Mouse (Mus musculus) midbrain, embryonic 15.5 days (tissue): Measurements from ENCODE around the gene Cd109. TPM values are rescaled to one million over a fixed set of nuclear protein-coding genes. Genes with fewer than 3 reads are reported as not detected.

ENCODE experiments used
- ATAC-seq: fragments of 200-750 bp; cut with Nextera tagmentation; replicated peaks from 2 replicates; pipeline ENCODE4 v1.8.0; 2017; ENCODE audit warnings: moderate TSS enrichment
- H3K27ac ChIP-seq: fragments of 300-500 bp; sonication (generic); 2 replicates; pipeline ENCODE4 v1.5.1; 2015; ENCODE audit warnings: mild to moderate bottlenecking, inconsistent platforms
- H3K27me3 ChIP-seq: fragments of 300-500 bp; sonication (generic); replicated peaks from 2 replicates; pipeline ENCODE4 v1.6.1; 2015; ENCODE audit warnings: inconsistent platforms
- H3K36me3 ChIP-seq: fragments of 300-500 bp; sonication (generic); replicated peaks from 2 replicates; pipeline ENCODE4 v1.6.1; 2015; ENCODE audit warnings: inconsistent platforms
- H3K4me1 ChIP-seq: fragments of 300-500 bp; sonication (generic); 2 replicates; pipeline ENCODE4 v1.6.1; 2015; ENCODE audit warnings: inconsistent platforms
- H3K4me2 ChIP-seq: fragments of 300-500 bp; sonication (generic); 2 replicates; pipeline ENCODE4 v1.6.1; 2015; ENCODE audit warnings: inconsistent platforms, mild to moderate bottlenecking, moderate library complexity
- H3K4me3 ChIP-seq: fragments of 300-500 bp; sonication (generic); 2 replicates; pipeline ENCODE4 v1.5.1; 2015; ENCODE audit warnings: mild to moderate bottlenecking, inconsistent platforms
- H3K9ac ChIP-seq: fragments of 300-500 bp; sonication (generic); 2 replicates; pipeline ENCODE4 v1.6.1; 2015; ENCODE audit warnings: mild to moderate bottlenecking, inconsistent platforms
- H3K9me3 ChIP-seq: fragments of 300-500 bp; sonication (generic); 2 replicates; pipeline ENCODE4 v1.6.1; 2016; ENCODE audit warnings: inconsistent platforms
- WGBS: fragments of 180-500 bp; shearing (Covaris S2); methylation state at CpG from one replicate; pipeline ENCODE4 v1.1.7; 2015; ENCODE audit warnings: mixed read lengths; 5-methylcytosine and 5-hydroxymethylcytosine counted together
- polyA plus RNA-seq: library from polyadenylated mRNA; unstranded; fragments of >200 nt; fragmentation: Nextera tagmentation; extraction: Ambion mirVana; gene quantifications from 2 replicates; pipeline ENCODE4 v1.2.1, GENCODE M21; 2015

Gene Cd109
- polyA plus RNA-seq: 0.92 and 1.1 TPM in 2 replicates

DNA sequence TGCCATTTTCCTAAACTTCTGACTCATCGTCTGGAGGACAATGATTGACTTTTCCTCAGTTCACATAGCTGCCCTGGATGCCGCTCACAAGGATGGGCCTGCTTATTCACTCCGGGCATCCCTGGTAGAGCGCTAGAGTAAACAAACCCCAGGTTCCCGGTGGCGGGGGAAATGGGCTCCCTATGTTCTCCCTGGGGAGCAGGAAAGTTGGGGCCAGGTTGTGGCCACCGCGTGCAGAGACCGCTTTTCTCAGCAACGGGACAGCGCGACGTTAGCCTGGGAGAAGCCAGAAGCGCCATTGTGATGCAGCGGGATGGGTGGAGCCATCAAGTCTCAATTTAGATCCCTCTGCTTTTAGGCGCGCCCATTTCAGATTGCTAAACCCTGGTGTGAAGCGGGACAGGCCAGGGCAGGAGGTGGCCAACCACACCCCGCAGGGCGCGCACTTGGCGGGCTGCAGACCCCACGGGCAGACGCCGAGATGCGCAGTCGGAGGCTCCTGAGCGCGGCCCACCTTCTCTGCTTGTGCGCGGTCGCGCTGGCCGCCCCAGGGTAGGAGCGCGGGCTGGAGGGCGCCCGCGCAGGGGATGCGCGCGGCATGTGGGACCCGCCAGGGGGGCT is at the start of gene Cd109:
Cd109 (plus strand) TSS at position 146 of the 621 bp plus-strand sequence.
- Histone ChIP-seq H3K9me3 (no peaks in the 10 kb centered on the region), H3K27me3 (no peaks in the 10 kb centered on the region), H3K27ac (no peak within 1 kb of the TSS), H3K4me2 (peak within 1 kb of the TSS; percentile 93), H3K4me1 (peaks cover 5% of the 10 kb centered on the region; the same call in 1 of the 2 replicates), H3K36me3 (no peaks in the 10 kb centered on the region), H3K4me3 (peak within 1 kb of the TSS; percentile 57), H3K9ac (peak within 1 kb of the TSS; percentile 45)
- under 1% methylated on average over 43 of the region's 43 CpGs for WGBS
- peak; percentile 88 for ATAC-seq

DNA sequence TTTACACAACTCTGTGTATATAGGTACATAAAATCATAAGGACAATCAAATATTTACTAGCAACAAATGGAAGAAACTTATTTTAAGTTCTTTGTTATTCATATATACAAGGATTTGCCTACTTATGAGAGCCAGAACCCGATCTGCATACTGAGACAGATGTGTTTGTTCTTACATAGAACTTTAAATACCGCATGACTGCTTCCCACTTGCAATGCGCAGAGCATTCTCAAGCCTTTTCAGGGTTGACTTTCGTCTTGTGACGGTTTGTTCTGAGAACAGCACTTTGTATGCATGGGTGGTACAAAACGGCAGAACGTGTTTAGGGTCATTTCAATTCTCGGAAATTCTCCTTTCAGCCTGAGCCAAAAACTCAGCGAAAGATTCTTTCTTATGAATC is 45.4 kb upstream of the Cd109 start:
- Histone ChIP-seq H3K9me3 (no peaks in the 10 kb centered on the region), H3K27me3 (no peaks in the 10 kb centered on the region), H3K4me3 (no peak overlapping the region), H3K4me2 (no peak overlapping the region), H3K36me3 (peaks cover 15% of the 10 kb centered on the region), H3K9ac (no peak overlapping the region), H3K4me1 (no peaks in the 10 kb centered on the region), H3K27ac (no peak overlapping the region)
- ATAC-seq: no peak
- 87% methylated on average over 9 of the region's 9 CpGs for WGBS

GRCm38 (mm10) chr9:78576466-78576865 is 38.9 kb upstream of the Cd109 start:
- H3K9ac ChIP-seq: no peak overlapping the region
- H3K9me3 ChIP-seq: no peaks in the 10 kb centered on the region
- peaks cover 4% of the 10 kb centered on the region; the same call in 1 of the 2 replicates for H3K4me1 ChIP-seq
- H3K4me2 ChIP-seq: no peak overlapping the region
- ATAC-seq: no peak
- H3K36me3 ChIP-seq: peaks cover 17% of the 10 kb centered on the region; the same call in 1 of the 2 replicates
- H3K4me3 ChIP-seq: no peak overlapping the region
- H3K27me3 ChIP-seq: no peaks in the 10 kb centered on the region
- WGBS: 92% methylated on average over 5 of the region's 5 CpGs
- H3K27ac ChIP-seq: no peak overlapping the region

DNA sequence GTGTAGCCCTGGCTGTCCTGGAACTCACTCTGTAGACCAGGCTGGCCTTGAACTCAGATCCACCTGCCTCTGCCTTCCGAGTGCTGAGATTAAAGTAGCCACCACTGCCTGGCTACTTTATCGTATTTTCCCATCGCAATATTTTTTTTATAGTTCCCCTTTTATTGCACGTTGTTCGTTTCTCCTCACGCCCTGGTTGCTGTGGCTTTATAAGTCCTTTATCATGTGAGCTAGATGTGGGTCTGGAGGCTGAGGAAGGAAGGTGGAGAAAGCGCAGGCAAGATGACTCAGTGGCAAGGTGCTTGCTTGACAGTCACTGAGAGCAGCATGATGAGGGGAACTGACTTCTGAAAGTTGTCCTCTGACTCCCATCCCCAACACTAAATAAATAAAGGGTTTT is 36.5 kb upstream of the Cd109 start:
- no peak for ATAC-seq
- Histone ChIP-seq H3K4me1 (peaks cover 4% of the 10 kb centered on the region; the same call in 1 of the 2 replicates), H3K9me3 (no peaks in the 10 kb centered on the region), H3K27me3 (no peaks in the 10 kb centered on the region), H3K27ac (no peak overlapping the region), H3K4me2 (no peak overlapping the region), H3K36me3 (peaks cover 17% of the 10 kb centered on the region; the same call in 1 of the 2 replicates), H3K9ac (no peak overlapping the region), H3K4me3 (no peak overlapping the region)
- WGBS: 92% methylated on average over 7 of the region's 7 CpGs

DNA sequence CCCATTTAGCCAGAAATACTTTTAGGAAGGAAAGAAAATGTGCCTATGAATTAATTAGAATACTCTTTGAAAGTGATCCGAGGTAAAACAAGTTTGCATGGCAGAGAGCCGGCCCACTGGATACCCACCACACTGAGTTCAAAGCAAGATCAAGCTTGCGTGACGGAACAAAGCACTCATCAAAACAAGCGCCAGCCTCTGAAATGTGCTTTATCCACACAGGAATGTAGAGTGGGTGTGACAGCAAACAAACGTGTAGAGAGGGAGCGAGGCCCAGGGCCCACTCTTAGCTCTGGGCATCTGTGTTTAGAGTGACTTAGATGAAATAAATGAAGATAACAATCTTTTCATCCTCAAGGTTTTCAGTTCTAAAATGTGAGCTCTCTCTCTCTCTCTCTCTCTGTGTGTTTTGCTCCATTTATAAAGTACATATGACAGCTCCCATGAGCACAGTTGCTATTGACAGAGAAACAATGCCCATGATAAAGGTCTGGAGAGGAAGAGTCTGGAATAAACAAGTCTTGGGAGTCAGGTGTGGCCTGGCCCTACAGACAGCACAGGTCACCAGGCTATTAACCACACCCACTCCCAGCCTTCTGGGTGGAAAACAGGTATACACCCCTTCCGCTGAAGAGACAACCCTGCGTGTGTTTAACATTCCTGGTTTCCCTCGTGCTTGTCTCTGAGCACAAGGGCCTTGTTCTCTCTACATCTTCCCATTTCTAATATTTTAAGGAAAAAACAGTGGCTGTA is 35.5 kb upstream of the Cd109 start:
- peak; percentile 46; the same call in 1 of the 2 replicates for ATAC-seq
- H3K36me3 ChIP-seq: peaks cover 14% of the 10 kb centered on the region; the same call in 1 of the 2 replicates
- H3K4me2 ChIP-seq: no peak overlapping the region
- WGBS: 33% methylated on average over 10 of the region's 10 CpGs
- no peak overlapping the region for H3K9ac ChIP-seq
- H3K27me3 ChIP-seq: no peaks in the 10 kb centered on the region
- H3K9me3 ChIP-seq: no peaks in the 10 kb centered on the region
- no peak overlapping the region for H3K4me3 ChIP-seq
- H3K27ac ChIP-seq: no peak overlapping the region
- peaks cover 4% of the 10 kb centered on the region; the same call in 1 of the 2 replicates for H3K4me1 ChIP-seq

- H3K4me1 ChIP-seq: peaks cover 6% of the 10 kb centered on the region
- H3K9ac ChIP-seq: peak overlapping the region; percentile 54
- peak; percentile 82 for ATAC-seq
- peak overlapping the region; percentile 73 for H3K4me3 ChIP-seq
- 2% methylated on average over 29 of the region's 31 CpGs for WGBS
- H3K36me3 ChIP-seq: no peaks in the 10 kb centered on the region
- no peaks in the 10 kb centered on the region for H3K9me3 ChIP-seq
- peak overlapping the region; percentile 77 for H3K27ac ChIP-seq
- peak overlapping the region; percentile 52 for H3K4me2 ChIP-seq
- no peaks in the 10 kb centered on the region for H3K27me3 ChIP-seq
These were observed 28.0 kb upstream of the Cd109 start for GRCm38 (mm10) chr9:78587218-78587883.

- peak within 1 kb of the TSS; percentile 77 for H3K27ac ChIP-seq
- H3K4me2 ChIP-seq: peak within 1 kb of the TSS; percentile 52
- H3K4me3 ChIP-seq: peak within 1 kb of the TSS; percentile 73
- H3K4me1 ChIP-seq: peaks cover 6% of the 10 kb centered on the region
- under 1% methylated on average over 27 of the region's 27 CpGs for WGBS
- H3K9me3 ChIP-seq: no peaks in the 10 kb centered on the region
- H3K27me3 ChIP-seq: no peaks in the 10 kb centered on the region
- no peaks in the 10 kb centered on the region for H3K36me3 ChIP-seq
- ATAC-seq: peak; percentile 98
- H3K9ac ChIP-seq: peak within 1 kb of the TSS; percentile 54
These were observed 27.4 kb upstream of the Cd109 start, which contains the start of gene Slc17a5 for GRCm38 (mm10) chr9:78587914-78588313. Gene Slc17a5 (minus strand): TSS chr9:78588041.

- H3K36me3 ChIP-seq: no peaks in the 10 kb centered on the region
- H3K9ac ChIP-seq: peak overlapping the region; percentile 54; the same call in 1 of the 2 replicates
- peak; percentile 63 for ATAC-seq
- H3K4me2 ChIP-seq: peak overlapping the region; percentile 52
- WGBS: 82% methylated on average over 10 of the region's 10 CpGs
- peak overlapping the region; percentile 73 for H3K4me3 ChIP-seq
- no peaks in the 10 kb centered on the region for H3K27me3 ChIP-seq
- peak overlapping the region; percentile 77 for H3K27ac ChIP-seq
- H3K4me1 ChIP-seq: peaks cover 6% of the 10 kb centered on the region
- H3K9me3 ChIP-seq: no peaks in the 10 kb centered on the region
These were observed 26.8 kb upstream of the Cd109 start for GRCm38 (mm10) chr9:78588411-78589033.

DNA sequence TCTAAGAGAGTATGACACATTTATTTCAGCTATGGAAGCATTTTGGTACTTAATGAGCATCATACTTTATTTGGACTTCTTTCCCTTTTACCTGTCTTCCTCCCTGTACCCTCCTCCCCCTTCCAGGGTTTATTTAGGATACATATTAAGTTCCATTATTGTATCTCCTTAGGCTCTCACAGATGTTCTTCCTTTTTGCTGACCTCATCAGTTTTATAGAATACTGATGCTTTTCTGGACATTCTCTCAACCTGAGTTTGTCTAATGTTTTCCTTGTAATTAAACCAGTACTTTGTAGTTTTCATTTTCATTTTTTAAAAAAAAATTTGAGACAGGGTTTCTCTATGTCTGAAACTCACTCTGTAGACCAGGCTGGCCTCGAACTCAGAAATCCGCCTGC is 24.9 kb upstream of the Cd109 start:
- no peak overlapping the region for H3K27ac ChIP-seq
- peaks cover 6% of the 10 kb centered on the region for H3K4me1 ChIP-seq
- no peak overlapping the region for H3K4me2 ChIP-seq
- 96% methylated on average over 2 of the region's 2 CpGs for WGBS
- no peaks in the 10 kb centered on the region for H3K36me3 ChIP-seq
- ATAC-seq: no peak
- no peak overlapping the region for H3K9ac ChIP-seq
- H3K27me3 ChIP-seq: no peaks in the 10 kb centered on the region
- no peaks in the 10 kb centered on the region for H3K9me3 ChIP-seq
- H3K4me3 ChIP-seq: no peak overlapping the region

- H3K4me2 ChIP-seq: no peak overlapping the region
- no peaks in the 10 kb centered on the region for H3K9me3 ChIP-seq
- H3K27me3 ChIP-seq: no peaks in the 10 kb centered on the region
- H3K27ac ChIP-seq: no peak overlapping the region
- H3K36me3 ChIP-seq: no peaks in the 10 kb centered on the region
- no peaks in the 10 kb centered on the region for H3K4me1 ChIP-seq
- 92% methylated on average over 3 of the region's 3 CpGs for WGBS
- ATAC-seq: no peak
- H3K9ac ChIP-seq: no peak overlapping the region
- no peak overlapping the region for H3K4me3 ChIP-seq
These were observed 20.1 kb upstream of the Cd109 start for GRCm38 (mm10) chr9:78595257-78595656.

DNA sequence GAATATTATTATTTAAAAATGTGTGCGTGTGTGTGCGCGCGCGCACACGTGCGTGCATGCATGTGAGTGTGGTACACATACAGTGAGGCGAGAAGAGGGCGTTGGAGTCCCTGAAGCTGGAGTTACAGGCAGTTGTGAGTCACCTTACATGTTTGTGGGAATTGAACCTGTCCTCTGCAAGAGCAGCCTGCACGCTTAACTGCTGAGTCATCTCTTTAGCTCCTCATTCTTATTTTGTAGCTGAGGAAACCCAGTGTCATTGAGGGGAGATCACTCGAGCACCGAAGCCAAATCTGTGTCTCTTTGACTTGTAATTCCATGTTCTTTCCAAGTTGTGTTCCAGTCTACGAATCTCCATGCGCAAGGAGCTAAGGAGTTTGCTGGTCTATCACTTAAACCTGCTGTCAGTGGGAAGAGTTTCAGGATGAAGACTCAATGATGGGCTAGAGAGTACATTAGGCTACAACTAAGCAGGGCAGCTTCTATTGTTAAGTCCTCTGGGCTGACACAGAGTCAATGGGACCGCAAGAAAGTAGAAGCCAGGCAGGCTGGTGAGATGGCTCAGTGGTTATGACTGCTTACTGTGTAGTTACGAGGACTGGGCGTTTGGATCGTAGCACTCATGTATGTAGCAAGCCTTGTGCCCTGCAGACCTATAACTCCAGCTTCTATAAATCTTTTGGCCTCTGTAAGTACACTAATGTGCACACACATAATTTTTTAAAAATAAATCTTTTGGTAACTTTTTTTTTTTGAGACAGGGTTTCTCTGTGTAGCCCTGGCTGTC is 19.4 kb upstream of the Cd109 start:
- 91% methylated on average over 18 of the region's 18 CpGs for WGBS
- Histone ChIP-seq H3K36me3 (no peaks in the 10 kb centered on the region), H3K4me2 (no peak overlapping the region), H3K27ac (no peak overlapping the region), H3K4me1 (no peaks in the 10 kb centered on the region), H3K9ac (no peak overlapping the region), H3K9me3 (no peaks in the 10 kb centered on the region), H3K4me3 (no peak overlapping the region), H3K27me3 (no peaks in the 10 kb centered on the region)
- ATAC-seq: no peak
